Mouse (Mus musculus): Measurements from ENCODE around the gene Lefty2.
"Not testable (repeated sequence)": the region's sequence is repeated elsewhere in the genome, so short reads cannot be mapped to it uniquely, and the experiment has no call there.

Gene Lefty2

DNA sequence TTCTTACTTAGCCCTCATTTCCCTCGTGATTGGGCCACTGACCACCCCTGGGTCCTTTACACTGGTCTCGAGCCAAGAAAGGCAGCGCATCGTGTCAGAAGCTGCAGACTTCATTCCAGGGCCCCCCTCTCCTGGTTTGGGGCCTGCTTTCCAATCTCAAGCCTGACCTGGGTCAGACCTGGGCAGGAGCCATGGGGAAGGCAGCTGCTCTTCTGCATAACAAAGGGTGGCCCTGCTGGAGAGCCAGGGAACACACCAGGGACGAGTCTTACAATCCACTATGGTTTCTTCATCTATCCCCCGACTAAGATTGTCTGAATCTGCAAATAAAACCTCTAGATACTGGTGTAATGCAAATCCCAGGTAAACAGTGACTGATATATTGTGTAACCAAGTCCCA, 40.8 kb downstream of the Lefty2 start:
- no peak for DNase-seq (ENCODE audit: low read depth, low spot score)

DNA sequence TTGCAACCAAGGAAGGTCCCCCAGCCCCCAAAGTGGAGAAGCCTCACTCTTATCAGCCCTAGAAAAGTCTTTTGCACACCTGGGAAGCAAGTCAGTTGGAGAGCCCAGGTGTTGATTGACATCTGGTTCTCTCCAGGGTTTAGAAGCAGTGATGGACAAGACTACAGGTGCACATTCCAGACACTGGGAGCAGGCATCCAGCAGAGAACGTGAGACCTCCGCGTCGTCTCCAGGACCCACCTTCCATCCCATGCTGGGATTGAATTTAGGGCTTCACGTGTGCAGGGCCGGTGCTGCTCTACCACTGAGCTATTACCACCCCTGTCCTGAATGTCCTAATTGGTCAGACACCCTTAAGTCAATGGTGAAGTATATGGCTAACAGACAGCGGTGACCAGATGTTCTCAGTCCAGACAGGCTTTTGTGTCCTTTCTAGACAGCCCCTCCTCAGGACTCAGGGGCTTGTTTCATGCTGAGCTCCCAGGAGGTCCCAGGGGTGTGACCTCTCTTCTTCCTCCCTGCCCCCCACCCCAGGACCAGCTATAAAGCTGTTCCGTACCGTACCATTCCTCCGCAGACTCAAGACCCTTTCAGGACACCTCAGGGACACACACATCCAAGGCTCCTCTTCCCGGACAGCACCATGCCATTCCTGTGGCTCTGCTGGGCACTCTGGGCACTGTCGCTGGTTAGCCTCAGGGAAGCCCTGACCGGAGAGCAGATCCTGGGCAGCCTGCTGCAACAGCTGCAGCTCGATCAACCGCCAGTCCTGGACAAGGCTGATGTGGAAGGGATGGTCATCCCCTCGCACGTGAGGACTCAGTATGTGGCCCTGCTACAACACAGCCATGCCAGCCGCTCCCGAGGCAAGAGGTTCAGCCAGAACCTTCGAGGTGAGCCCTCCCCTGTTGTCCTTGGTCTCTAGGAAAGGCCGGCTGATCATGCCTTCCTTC, 41.8 kb downstream of the Lefty2 start, which contains the start of gene Lefty1:
TSS of gene Lefty1 (plus strand) at position 556 of the 953 bp plus-strand sequence.
- no peak for DNase-seq (ENCODE audit: low read depth, low spot score)

DNA sequence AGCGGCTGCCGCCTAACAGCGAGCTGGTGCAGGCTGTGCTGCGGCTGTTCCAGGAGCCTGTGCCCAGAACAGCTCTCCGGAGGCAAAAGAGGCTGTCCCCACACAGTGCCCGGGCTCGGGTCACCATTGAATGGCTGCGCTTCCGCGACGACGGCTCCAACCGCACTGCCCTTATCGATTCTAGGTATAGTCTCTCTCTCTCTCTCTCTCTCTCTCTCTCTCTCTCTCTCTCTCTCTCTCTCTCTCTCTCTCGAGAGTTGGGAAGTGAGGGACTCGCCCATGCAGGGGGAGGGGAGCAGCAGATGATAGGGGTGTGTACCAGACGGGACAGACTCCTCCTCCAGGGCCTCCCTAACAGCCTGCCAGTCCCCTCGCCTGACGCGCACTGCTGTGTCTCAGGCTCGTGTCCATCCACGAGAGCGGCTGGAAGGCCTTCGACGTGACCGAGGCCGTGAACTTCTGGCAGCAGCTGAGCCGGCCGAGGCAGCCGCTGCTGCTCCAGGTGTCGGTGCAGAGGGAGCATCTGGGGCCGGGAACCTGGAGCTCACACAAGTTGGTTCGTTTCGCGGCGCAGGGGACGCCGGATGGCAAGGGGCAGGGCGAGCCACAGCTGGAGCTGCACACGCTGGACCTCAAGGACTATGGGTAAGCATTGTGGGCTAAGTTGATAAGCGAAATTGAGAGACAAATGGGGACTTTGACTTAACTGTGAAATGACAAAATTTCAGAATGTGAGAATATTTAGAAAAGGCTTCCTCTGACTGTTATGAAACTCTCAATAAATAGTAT, 43.9 kb downstream of the Lefty2 start:
- DNase-seq (ENCODE audit: low read depth, low spot score), result not testable (repeated sequence)

DNA sequence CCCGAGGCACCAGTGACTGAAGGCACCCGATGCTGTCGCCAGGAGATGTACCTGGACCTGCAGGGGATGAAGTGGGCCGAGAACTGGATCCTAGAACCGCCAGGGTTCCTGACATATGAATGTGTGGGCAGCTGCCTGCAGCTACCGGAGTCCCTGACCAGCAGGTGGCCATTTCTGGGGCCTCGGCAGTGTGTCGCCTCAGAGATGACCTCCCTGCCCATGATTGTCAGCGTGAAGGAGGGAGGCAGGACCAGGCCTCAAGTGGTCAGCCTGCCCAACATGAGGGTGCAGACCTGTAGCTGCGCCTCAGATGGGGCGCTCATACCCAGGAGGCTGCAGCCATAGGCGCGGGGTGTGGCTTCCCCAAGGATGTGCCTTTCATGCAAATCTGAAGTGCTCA, 44.7 kb downstream of the Lefty2 start:
- not testable (repeated sequence) for DNase-seq (ENCODE audit: low read depth, low spot score)

DNA sequence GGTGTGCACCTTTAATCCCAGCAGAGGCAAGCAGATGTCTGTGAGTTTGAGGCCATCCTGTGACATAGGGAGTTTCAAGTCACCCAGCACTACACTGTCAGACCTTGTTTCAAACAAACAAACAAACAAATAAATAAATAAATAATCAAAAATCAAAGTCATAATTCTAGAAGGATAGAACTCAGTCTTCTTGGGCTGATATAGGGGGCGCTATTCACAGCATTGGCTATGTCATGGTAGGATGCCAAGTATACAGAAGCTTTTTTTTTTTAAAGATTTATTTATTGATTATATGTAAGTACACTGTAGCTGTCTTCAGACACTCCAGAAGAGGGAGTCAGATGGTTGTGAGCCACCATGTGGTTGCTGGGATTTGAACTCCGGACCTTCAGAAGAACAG, 45.9 kb downstream of the Lefty2 start:
- DNase-seq (ENCODE audit: low read depth, low spot score), result not testable (repeated sequence)

DNA sequence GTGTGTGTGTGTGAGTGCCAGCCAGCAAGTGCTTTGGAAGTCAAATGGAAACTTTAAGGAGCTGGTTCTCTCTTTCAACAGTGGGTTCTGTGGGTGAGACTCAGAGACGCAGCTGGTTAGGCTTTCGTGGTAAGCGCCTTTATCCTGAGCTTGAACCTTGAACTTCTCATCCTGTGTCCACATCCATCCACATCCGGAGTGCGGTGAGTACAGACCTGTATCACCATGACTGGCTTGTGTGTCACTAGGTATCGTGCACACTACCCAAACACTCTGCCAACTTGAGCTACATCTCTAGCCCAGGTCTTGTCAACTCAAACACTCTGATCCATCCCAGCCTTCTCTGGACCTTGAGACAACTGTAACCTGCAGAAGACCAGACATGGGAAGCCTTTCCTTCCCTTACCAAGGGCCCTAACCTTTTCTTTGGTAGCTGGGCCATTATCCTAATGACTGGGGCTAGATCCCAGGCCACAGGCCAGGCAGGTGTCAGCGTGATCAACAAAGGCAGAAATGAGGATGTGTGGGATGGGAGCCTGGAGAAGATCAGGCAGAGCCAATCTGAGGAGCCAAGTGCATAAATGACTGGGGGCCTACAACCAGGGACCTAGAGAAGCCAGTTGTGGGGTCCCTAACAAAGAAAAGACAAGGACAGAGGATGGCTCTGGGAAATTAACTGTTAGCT, 48.0 kb downstream of the Lefty2 start:
- DNase-seq (ENCODE audit: low read depth, low spot score), result no peak

DNA sequence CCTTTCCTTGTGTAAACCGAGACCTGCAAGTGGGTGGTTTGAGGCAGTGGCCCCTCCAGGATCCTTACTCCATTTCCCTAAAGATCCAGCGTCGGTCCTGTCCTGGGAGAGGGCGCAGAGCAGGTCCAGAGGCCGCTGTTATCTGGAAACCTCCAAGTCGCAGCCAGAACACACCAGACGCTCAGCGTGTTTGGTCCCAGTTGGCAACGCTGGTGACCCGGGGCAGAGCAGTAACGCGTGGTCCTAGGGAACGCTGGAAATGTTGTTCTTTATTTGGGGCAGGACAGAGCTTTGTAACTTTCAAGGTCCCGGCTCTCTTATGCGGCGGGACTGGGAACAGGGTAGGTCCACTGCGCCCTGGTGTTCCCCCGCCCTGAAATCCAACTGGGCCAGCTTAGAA, 48.8 kb downstream of the Lefty2 start:
- no peak for DNase-seq (ENCODE audit: low read depth, low spot score)

DNA sequence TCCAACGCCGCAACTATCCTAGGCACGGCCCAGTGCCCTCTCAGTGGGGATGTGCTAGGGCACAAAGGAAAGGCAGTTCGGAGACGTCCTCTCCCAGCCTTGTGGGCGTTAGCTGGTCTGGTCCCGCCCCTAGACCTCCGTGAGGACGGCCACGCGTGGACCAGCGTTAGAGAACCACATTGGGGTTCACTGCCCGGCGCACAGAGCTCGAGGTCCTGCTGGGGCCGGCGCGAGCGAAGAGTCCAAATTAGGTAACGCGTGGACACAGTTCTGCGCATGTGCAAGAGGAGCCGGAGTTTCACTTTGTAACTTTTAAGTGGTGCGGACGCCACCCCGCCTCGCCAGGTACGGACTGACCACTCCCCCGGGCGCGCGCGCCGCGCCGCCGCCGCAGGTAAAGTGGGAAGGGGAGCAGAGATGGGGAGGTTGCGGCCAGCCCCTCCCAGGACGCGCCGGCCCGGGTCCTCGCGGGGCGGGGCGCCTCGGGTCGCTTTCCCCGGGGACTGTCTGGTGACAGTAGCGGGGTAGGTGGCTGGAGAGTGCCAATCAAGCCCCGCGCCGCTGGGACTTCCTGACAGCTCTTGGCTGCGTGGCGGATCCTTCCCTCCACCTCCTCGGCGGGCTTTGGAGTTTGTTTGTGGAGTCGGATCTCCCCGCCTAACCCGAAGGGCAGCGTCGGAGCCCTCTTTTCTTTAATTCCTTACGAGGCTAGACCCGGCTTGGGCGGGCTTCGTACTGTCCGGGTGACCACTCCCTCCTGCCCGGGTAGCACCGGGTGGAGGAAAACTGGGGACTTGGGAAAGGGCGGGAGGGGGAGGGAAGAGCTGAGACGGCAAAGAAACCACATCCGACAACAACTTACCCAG, 49.5 kb downstream of the Lefty2 start, which contains the start of gene Tmem63a:
TSS of gene Tmem63a (plus strand) at position 179 of the 866 bp plus-strand sequence.
- DNase-seq (ENCODE audit: low read depth, low spot score), result peak; percentile 39

DNA sequence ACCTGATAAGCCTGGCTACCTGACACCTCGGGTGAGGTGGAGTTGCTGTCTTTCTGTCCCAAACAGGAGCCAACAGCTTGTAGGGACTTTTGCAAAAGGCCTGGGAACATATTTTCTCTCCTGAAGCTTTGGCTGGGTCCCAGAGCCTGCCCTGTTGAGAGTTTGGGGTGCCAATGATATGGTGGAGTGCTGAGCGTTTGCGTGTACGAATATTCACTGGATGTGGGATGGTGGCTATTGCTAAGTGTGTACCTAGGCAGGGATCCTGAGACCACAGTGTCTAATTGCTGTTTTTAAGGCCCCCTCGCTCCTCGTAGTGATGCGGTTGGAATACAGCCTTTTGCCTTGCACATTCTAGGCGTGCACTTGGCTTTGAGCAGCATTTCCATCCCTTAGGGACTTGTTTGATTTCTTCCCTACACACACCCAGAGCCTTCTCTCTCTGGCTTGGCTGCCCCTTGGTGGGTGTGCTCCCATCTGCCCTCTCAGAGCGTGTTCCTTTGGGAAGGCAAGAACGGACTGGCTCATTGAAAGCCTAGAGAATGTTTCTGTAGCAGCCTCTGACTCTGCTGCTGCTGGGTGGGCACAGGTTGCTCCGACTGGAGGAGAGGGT, 50.2 kb downstream of the Lefty2 start:
- DNase-seq (ENCODE audit: low read depth, low spot score), result no peak

DNA sequence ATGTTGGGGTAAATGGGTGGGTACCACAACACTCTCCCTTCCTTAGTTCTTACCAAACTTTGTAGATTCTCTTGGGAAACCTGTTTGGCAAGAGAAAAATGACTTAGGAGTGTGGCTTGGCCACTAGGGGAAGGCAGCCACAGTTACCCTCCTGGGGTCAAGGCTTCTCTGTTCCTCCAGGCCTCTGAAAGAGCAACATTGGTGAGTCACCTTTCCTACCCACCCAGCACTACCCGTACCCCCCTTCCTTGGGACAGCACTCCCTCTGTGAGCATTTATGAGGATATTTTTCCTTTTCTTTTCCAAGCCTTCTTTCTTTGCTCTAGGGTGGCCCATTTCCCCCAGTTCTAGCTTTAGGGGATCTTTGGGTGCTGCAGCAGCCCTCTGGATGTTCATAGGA, 51.0 kb downstream of the Lefty2 start:
- no peak for DNase-seq (ENCODE audit: low read depth, low spot score)

DNA sequence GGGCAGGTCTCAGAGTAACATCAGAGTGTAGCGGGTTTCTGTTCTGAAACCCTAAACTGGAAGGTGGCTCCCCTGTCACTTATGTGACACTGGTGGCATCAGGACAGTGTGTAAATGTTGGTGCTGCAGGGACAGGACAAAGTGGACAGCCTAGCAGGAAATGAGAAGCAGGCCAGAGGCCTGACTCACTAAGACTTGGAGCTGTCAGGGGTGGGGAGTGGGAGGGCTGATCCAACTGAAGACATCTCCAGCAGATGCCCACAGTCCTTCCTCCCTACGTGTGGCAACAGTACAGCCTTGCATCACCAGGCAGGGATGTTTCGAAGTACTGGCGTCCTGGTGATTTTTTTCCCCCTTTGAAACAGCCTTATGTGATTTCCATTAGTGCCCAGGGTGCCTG, 51.6 kb downstream of the Lefty2 start:
- no peak for DNase-seq (ENCODE audit: low read depth, low spot score)

DNA sequence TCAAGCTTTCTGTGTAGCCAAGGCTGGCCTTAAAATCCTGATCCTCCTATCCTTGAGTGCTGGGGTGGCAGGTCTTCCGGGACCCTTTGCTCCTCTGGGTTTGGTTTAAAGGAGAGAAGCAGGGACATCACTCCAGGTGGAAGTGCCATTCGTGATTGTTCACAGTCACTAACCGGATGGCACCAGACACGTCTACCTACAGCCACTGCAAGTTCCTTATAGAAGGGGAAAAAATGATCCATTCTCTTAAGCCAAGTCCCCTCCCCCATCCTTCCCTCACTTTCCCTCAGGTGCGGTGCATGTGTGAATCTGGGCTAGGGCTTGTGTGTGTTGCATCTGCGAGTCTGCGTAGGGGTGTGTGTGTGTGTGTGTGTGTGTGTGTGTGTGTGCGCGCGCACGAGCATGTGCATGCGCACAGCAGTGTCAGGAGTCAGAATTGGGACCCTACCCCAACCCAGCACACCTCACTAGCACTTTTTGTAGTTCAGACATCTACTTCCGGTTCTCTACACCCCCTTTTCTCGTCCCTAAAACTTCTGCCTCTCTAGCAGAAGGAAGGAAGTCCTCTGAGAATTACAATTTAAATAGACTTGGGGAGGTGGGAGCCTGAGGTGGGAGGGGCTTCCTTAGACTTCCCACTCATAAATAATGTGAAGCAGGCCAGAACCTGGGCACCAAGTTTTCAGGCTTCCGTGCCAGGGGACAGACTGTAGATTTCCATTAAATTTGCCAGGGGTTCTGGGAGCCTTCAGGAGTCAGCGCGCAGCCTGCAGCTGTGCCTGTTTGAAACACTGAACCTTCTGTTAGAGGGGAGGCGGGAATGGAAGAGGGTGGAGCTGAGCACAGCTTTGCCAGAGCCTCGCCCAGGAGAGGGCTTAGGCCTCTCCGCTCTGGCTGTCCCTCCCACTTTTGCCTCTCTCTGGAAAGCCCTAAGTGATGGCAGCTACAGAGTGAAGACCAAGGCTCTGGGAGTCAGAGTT, 52.4 kb downstream of the Lefty2 start:
- DNase-seq (ENCODE audit: low read depth, low spot score), result peak; percentile 36

DNA sequence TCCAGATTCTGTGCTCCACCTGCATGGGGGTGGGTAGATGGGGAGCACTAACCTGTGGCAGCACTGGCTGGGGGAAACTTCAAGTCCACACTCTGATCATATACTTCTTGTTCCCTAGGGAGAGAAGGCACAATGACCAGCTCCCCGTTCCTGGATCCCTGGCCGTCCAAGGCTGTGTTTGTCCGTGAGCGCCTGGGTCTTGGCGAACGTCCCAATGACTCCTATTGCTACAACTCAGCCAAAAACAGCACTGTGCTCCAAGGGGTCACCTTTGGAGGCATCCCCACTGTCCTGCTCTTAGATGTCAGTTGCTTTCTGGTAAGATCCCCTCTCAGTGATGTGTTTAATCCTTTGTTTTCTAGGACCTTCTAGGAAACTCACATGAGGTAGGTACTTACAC, 53.5 kb downstream of the Lefty2 start:
- DNase-seq (ENCODE audit: low read depth, low spot score), result no peak
